Mouse (Mus musculus): ENCODE results near the gene Chek1. TPM values are rescaled to one million over a fixed set of nuclear protein-coding genes. Genes with fewer than 3 reads are reported as not detected.

Chek1 gene
- polyA plus RNA-seq (2014; fragmentation: Nextera tagmentation; extraction: Ambion mirVana) = 9.9 and 11.1 TPM in 2 replicates

DNA sequence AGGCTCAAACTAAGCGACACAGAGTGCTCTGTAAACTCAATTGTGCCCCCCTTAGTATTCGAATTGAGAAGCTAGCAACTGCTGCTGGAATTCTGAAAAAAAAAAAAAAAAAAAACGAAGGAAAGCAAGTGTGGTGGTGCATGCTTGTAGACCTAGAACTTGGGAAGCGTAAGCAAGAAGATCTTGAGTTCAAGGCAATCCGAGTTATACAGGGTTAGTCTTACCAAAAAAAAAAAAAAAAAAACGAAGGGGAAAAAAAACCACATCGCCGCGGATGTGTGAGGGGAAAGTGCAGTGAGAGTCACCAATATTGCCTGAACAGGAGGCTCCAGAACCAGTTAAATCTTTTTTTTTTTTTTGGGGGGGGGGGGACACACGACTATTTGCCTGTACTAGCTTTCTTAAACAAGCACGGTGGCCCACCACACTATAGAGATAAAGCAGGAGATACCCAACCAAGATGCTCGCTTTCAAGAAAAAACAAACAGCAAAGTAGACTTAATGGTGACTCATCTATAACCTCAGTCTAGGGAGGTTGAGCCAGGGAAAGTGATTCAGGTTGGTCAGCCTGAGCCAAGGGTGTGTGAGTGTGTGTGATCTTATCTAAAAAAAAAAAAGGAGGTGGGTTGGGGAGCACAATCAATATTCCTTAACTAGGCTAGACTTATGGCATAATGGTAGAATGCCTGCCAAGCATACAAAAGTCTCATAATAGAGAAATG, at the start of gene Chek1:
TSS of gene Chek1 (minus strand) at position 32 of the 722 bp plus-strand sequence.
- Histone ChIP-seq H3K4me1 (ENCODE audit: control insufficient read depth, insufficient read depth, low read length) (peaks cover 11% of the 10 kb centered on the region), H3K9me3 (ENCODE audit: control insufficient read depth, low read length) (no peaks in the 10 kb centered on the region), H3K4me3 (replicated peaks; ENCODE audit: low read depth, low read length) (peak within 1 kb of the TSS; percentile 63), H3K36me3 (ENCODE audit: control insufficient read depth, insufficient read depth, low read length) (peaks cover 14% of the 10 kb centered on the region), H3K27me3 (ENCODE audit: control insufficient read depth, insufficient read depth, low read length) (no peaks in the 10 kb centered on the region), H3K27ac (replicated peaks; ENCODE audit: low read depth, low read length) (peak within 1 kb of the TSS; percentile 83), H3K9ac (replicated peaks; ENCODE audit: low read length) (peak within 1 kb of the TSS; percentile 80), H3K4me2 (ENCODE audit: low read length) (peak within 1 kb of the TSS; percentile 97)
- 7% methylated on average over 12 of the region's 12 CpGs for WGBS
- DNase-seq (no peak), ATAC-seq (ENCODE audit: low FRiP score, low TSS enrichment) (no peak)

DNA sequence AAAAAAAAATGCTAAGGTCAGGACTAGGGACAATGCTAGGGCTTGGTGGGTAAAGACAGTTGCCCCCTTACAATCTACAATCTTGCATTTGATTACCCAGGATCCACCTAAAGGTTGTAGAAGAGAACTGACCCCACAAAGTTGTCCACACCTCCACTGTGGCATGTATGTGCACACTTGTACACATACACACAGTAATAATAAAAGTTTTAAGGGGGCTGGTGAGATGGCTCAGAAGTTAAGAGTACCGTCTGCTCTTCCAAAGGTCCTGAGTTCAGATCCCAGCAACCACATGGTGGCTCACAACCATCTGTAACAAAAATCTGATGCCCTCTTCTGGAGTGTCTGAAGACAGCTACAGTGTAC, 42.2 kb upstream of the Chek1 start:
- H3K4me2 ChIP-seq (ENCODE audit: low read length) = peak overlapping the region; percentile 73
- no peaks in the 10 kb centered on the region for H3K27me3 ChIP-seq (ENCODE audit: control insufficient read depth, insufficient read depth, low read length)
- no peak overlapping the region for H3K4me3 ChIP-seq (replicated peaks; ENCODE audit: low read depth, low read length)
- peaks cover 11% of the 10 kb centered on the region for H3K4me1 ChIP-seq (ENCODE audit: control insufficient read depth, insufficient read depth, low read length)
- DNase-seq (no peak), ATAC-seq (ENCODE audit: low FRiP score, low TSS enrichment) (no peak)
- WGBS = 88% methylated on average over 1 of the region's 1 CpGs
- no peak overlapping the region for H3K9ac ChIP-seq (replicated peaks; ENCODE audit: low read length)
- no peaks in the 10 kb centered on the region for H3K9me3 ChIP-seq (ENCODE audit: control insufficient read depth, low read length)
- H3K27ac ChIP-seq (replicated peaks; ENCODE audit: low read depth, low read length) = no peak overlapping the region
- peaks cover 8% of the 10 kb centered on the region for H3K36me3 ChIP-seq (ENCODE audit: control insufficient read depth, insufficient read depth, low read length)

DNA sequence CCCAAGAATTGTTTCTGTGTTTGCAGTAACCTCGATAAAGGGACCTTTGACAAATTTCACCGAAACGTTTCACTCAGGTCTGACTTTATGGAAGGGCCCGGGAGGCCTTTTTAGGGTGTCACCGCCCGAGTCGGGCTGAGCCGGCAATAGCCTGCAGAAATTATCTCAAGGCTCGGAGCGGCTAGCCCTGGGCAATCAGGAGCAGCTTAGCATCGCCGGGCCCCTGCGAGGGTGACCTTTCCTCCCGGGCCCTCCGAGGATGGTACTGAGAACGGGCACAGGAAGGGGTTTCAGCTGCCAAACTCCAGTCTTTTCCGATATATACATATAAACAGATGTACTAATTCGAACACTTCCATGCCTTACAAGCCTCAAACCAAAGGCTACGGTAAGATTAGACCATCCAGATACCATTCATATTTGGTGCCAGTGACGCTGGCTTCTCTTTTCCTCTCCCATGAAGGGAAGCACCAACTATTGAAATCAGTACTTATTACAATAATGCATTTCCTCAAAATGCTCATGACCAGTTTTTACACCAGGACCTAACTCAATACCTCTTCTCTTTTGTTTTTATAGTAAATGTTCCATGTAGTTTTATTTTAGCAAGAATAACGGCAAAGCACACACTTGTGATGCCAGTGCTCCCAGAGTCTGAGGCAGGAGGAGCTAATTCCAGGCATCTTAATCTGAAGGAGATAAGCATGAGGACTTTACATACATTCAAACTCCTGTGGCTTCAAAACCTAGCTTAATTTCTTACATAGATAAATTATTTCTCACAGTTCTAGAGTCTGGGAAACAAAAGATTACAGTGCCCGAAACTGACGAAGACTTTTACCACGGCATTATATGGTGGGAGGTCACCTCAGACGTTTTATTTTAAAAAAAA, 41.5 kb upstream of the Chek1 start:
- Histone ChIP-seq H3K27ac (replicated peaks; ENCODE audit: low read depth, low read length) (peak overlapping the region; percentile 63), H3K4me2 (ENCODE audit: low read length) (peak overlapping the region; percentile 73), H3K9me3 (ENCODE audit: control insufficient read depth, low read length) (no peaks in the 10 kb centered on the region), H3K4me3 (replicated peaks; ENCODE audit: low read depth, low read length) (peak overlapping the region; percentile 52), H3K27me3 (ENCODE audit: control insufficient read depth, insufficient read depth, low read length) (no peaks in the 10 kb centered on the region), H3K36me3 (ENCODE audit: control insufficient read depth, insufficient read depth, low read length) (peaks cover 12% of the 10 kb centered on the region), H3K9ac (replicated peaks; ENCODE audit: low read length) (peak overlapping the region; percentile 60), H3K4me1 (ENCODE audit: control insufficient read depth, insufficient read depth, low read length) (peaks cover 11% of the 10 kb centered on the region)
- DNase-seq = no peak
- ATAC-seq (ENCODE audit: low FRiP score, low TSS enrichment) = peak; percentile 3; the same call in 1 of the 2 replicates
- 14% methylated on average over 25 of the region's 25 CpGs for WGBS

DNA sequence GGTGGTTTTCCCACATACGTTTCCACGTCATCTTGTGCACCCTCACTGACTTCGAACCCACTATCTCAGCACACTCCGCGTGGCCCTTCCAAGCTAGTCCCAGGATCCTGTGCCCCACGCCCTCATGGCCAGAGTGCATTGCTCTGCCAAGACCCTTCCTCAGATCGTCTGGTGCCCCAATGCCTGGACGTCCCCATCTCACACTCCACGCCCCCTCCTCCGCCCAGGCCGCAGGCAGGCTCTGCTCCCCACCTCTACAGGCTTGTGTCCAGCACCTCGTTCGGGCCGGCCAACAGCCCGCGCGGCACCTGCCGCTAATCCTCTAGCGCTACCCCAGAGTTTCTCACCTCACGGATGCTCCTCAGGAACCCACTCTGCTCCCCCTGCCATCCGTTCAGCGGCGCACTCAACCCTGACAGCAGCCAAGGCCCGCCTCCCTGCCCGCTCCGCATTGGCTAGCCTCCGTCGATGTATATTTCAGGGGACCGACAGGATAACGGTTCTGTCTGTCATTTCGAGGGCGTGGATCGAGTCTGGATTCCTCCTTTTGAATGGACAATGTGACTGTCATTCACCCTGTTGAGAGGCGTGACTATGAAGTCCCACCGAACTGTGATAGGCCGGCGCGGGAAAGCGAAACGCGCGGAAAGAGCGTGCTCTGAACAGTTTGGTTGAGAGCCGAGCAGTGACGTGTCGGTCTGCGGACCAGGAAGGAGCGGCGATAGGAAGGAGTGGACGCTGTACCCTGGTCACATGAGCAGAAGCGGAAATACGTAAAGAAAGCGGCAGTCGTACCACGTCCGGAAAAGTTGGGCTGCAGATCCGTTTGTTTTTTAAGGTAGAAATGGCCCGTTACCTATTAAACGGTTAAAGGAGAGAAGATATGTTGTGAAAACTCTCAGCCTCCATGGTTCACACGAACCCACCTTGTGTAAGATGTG, 40.6 kb upstream of the Chek1 start, which contains the start of gene Stt3a:
TSS of gene Stt3a (minus strand) at position 477 of the 941 bp plus-strand sequence.
- DNase-seq = peak; percentile 99
- peaks cover 20% of the 10 kb centered on the region for H3K36me3 ChIP-seq (ENCODE audit: control insufficient read depth, insufficient read depth, low read length)
- WGBS = under 1% methylated on average over 60 of the region's 60 CpGs

DNA sequence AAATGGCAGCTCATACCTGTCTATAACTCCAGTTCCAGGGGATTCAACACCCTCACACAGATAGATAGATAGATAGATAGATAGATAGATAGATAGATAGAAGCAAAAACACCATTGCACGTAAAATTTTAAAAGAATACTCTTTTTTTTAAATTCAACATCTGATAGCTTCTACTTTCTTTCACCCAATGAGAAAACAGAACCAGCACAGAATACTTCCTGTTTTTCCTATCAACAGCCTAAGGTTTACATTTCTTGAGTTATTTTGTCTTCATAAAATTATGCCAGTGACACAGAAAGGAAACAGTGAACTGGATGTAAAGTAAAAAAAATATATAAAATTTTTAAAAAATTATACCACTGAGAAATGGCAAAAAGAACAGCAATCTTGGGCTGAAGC, 37.5 kb upstream of the Chek1 start:
- WGBS = 96% methylated on average over 1 of the region's 1 CpGs

More for the DNA sequence above, 40.6 kb upstream of the Chek1 start, which contains the start of gene Stt3a:
- peak; percentile 100 for ATAC-seq (ENCODE audit: low FRiP score, low TSS enrichment)
- Histone ChIP-seq H3K27ac (replicated peaks; ENCODE audit: low read depth, low read length) (peak within 1 kb of the TSS; percentile 63), H3K9me3 (ENCODE audit: control insufficient read depth, low read length) (no peaks in the 10 kb centered on the region), H3K4me3 (replicated peaks; ENCODE audit: low read depth, low read length) (peak within 1 kb of the TSS; percentile 96), H3K27me3 (ENCODE audit: control insufficient read depth, insufficient read depth, low read length) (no peaks in the 10 kb centered on the region), H3K4me1 (ENCODE audit: control insufficient read depth, insufficient read depth, low read length) (peaks cover 11% of the 10 kb centered on the region), H3K4me2 (ENCODE audit: low read length) (peak within 1 kb of the TSS; percentile 85), H3K9ac (replicated peaks; ENCODE audit: low read length) (peak within 1 kb of the TSS; percentile 86)

DNA sequence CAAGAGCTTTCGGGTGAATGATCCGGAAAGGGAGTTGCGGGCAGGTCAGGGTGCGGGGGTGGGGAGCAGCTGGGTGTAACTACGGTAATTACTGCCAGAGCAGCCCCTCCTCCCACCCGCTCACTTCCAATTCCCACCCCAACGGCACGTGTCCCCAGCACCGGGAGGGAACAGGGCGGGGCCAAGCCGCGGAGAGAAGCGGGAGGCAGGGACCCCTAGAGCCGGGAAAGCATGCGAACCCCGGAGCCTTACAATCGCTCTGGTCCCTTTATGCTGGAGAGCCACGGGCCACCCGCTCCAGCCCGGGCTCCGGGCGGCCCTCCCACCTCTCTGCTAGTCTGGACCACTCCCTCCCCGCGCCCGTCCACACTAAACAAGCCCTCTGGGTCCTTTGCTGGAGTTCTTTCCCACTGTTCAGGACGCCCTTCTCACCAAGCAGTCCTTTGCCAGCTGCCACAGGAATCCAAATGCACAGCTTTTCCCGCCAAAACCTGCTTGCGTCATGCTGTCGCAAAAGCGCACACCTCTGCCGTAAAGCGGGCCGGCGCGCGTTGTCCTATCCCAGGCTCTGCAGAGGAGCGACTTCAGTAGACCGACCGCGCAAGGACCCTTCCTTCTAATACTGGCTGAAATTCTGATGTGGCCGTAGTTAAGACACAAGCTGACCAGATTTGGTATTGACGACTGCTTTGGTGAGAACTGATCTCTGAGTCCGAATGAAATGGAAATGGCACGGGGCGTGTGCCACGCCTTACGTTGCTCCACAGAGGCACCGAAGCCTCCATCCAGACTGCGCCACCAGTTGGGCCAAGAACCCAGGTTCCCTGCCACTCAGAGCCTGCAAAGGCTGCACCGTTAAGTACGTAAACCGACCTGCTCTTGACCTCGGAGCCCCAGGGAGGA, 483 bp downstream of the Chek1 start:
- H3K4me3 ChIP-seq (replicated peaks; ENCODE audit: low read depth, low read length) = peak overlapping the region; percentile 63
- peak overlapping the region; percentile 83 for H3K27ac ChIP-seq (replicated peaks; ENCODE audit: low read depth, low read length)
- peak overlapping the region; percentile 97 for H3K4me2 ChIP-seq (ENCODE audit: low read length)
- peaks cover 9% of the 10 kb centered on the region for H3K36me3 ChIP-seq (ENCODE audit: control insufficient read depth, insufficient read depth, low read length)
- DNase-seq (peak; percentile 96), ATAC-seq (ENCODE audit: low FRiP score, low TSS enrichment) (peak; percentile 96)
- H3K9me3 ChIP-seq (ENCODE audit: control insufficient read depth, low read length) = no peaks in the 10 kb centered on the region
- peaks cover 11% of the 10 kb centered on the region for H3K4me1 ChIP-seq (ENCODE audit: control insufficient read depth, insufficient read depth, low read length)
- H3K27me3 ChIP-seq (ENCODE audit: control insufficient read depth, insufficient read depth, low read length) = no peaks in the 10 kb centered on the region
- WGBS = under 1% methylated on average over 53 of the region's 53 CpGs
- peak overlapping the region; percentile 80 for H3K9ac ChIP-seq (replicated peaks; ENCODE audit: low read length)

More for the DNA sequence above, 37.5 kb upstream of the Chek1 start:
- Histone ChIP-seq H3K9ac (replicated peaks; ENCODE audit: low read length) (no peak overlapping the region), H3K27me3 (ENCODE audit: control insufficient read depth, insufficient read depth, low read length) (no peaks in the 10 kb centered on the region), H3K4me1 (ENCODE audit: control insufficient read depth, insufficient read depth, low read length) (peaks cover 11% of the 10 kb centered on the region), H3K4me3 (replicated peaks; ENCODE audit: low read depth, low read length) (no peak overlapping the region), H3K36me3 (ENCODE audit: control insufficient read depth, insufficient read depth, low read length) (peaks cover 40% of the 10 kb centered on the region), H3K9me3 (ENCODE audit: control insufficient read depth, low read length) (no peaks in the 10 kb centered on the region), H3K4me2 (ENCODE audit: low read length) (no peak overlapping the region), H3K27ac (replicated peaks; ENCODE audit: low read depth, low read length) (no peak overlapping the region)
- ATAC-seq (ENCODE audit: low FRiP score, low TSS enrichment) (no peak), DNase-seq (no peak)

DNA sequence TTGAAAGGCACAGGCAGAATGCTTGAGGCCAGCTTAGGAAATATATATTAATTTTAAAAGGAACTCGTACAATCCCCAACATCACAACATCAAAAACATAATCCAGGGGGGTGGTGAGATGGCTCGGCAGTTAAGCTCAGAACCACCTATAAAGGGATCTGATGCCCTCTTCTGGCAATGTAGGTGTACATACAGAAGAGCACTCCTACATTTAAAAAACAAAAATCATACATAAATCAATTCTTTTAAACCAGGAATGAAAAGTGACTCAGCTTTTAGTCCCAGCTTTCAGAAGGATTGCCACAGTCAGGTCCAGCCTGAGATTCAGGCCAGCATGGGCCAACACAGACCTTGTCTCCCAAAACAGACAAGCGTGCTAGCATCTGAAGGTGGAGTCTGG, 10.2 kb downstream of the Chek1 start:
- 77% methylated on average over 3 of the region's 3 CpGs for WGBS
- Histone ChIP-seq H3K9me3 (ENCODE audit: control insufficient read depth, low read length) (no peaks in the 10 kb centered on the region), H3K4me1 (ENCODE audit: control insufficient read depth, insufficient read depth, low read length) (no peaks in the 10 kb centered on the region), H3K36me3 (ENCODE audit: control insufficient read depth, insufficient read depth, low read length) (peaks cover 11% of the 10 kb centered on the region), H3K9ac (replicated peaks; ENCODE audit: low read length) (no peak overlapping the region), H3K27me3 (ENCODE audit: control insufficient read depth, insufficient read depth, low read length) (no peaks in the 10 kb centered on the region), H3K27ac (replicated peaks; ENCODE audit: low read depth, low read length) (no peak overlapping the region), H3K4me3 (replicated peaks; ENCODE audit: low read depth, low read length) (no peak overlapping the region), H3K4me2 (ENCODE audit: low read length) (no peak overlapping the region)
- ATAC-seq (ENCODE audit: low FRiP score, low TSS enrichment) = no peak
- DNase-seq = peak; percentile 10
